Mouse (Mus musculus): ENCODE data around the gene Serinc2.

DNA sequence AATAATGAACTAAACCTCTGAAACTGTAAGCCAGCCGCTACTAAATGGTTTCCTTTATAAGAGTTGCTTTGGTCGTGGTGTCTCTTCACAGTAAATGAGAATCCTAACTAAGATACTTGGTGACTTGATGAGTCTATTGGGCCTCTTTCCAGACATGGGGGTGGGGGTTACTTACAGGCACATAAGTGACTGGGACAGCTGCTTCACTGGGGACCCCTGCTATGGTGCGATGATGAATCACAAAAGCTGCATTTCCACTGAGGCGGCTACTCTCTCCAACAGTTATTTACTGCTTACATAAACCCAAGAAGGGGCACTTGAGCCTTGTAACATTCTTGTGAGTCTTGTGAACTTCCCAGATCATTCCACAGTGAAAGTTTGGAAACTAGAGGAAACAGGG is 41.4 kb downstream of the Serinc2 start:
- TF ChIP-seq POLR2A (IDR thresholded peaks at IDR 0.05; ENCODE audit: borderline replicate concordance, extremely low read depth, low read depth, low read length) (no peak), CTCF (IDR thresholded peaks at IDR 0.05; ENCODE audit: insufficient read depth, low read length) (no peak)
